Mouse (Mus musculus) CD4-positive helper T cell, adult 2 months (primary cell): Measurements from ENCODE around the gene Tspan31.
A peak's percentile ranks its signal among the peaks of the same experiment; 100 is the strongest.

Experiments
- DNase-seq: peaks from one replicate; pipeline ENCODE4 v3.0.0-alpha.2; 2012; ENCODE audit warnings: low read depth, missing footprints, low spot score

The Tspan31 gene

GRCm38 (mm10) chr10:127042468-127043115, 27.5 kb downstream of the Tspan31 start:
- no peak for DNase-seq

- DNase-seq, result peak; percentile 91
Measured at GRCm38 (mm10) chr10:127041774-127042338, 28.2 kb downstream of the Tspan31 start.

GRCm38 (mm10) chr10:127041274-127041766, 28.7 kb downstream of the Tspan31 start, which contains the start of the genes Mettl1 and Eef1akmt3:
Gene Mettl1, plus strand, starts transcription at chr10:127041414.
Gene Eef1akmt3, minus strand, starts transcription at chr10:127041513.
- peak; percentile 38 for DNase-seq

GRCm38 (mm10) chr10:127040569-127041214, 29.4 kb downstream of the Tspan31 start:
- no peak for DNase-seq

- no peak for DNase-seq
Measured at GRCm38 (mm10) chr10:127037641-127038040, 32.4 kb downstream of the Tspan31 start.

- no peak for DNase-seq
Measured at GRCm38 (mm10) chr10:127036273-127036672, 33.8 kb downstream of the Tspan31 start.

GRCm38 (mm10) chr10:127033301-127033741, 36.7 kb downstream of the Tspan31 start:
- no peak for DNase-seq

- peak; percentile 89 for DNase-seq
Measured at GRCm38 (mm10) chr10:127030336-127031296, 39.4 kb downstream of the Tspan31 start, which contains the start of gene Tsfm. Gene Tsfm, minus strand, starts transcription at chr10:127030840.

GRCm38 (mm10) chr10:127018422-127018821, 51.6 kb downstream of the Tspan31 start:
- DNase-seq, result no peak
